Comparison of ENCODE assay signal across 11 mouse cellular contexts in genomic region chr14:77679877-77680276, GRCm38 (mm10).
A peak's percentile ranks its signal among the peaks of the same experiment; 100 is the strongest.
DNase-seq lines count a peak whose midpoint lies in the region; ATAC-seq and TF ChIP-seq lines count a peak whose summit lies in the region.
"Had no signal": no experiment of that assay in that cellular context is flagged by ENCODE, and none has a peak within 500 bp of the region (broad histone marks: within the 10 kb centered on the region; RNA-seq: fewer than 3 reads in every experiment).

No protein-coding gene starts in this region.

- H3K27me3 ChIP-seq in forebrain, embryonic 16.5 days (replicated peaks; ENCODE audit: control insufficient read depth, insufficient read depth, low read length) = no peaks in the 10 kb centered on the region
- H3K27me3 ChIP-seq in forebrain, embryonic 15.5 days = no peaks in the 10 kb centered on the region
- no peaks in the 10 kb centered on the region for H3K27me3 ChIP-seq in kidney, adult 2 months (replicated peaks; ENCODE audit: control insufficient read depth, insufficient read depth, low read length)
- H3K27me3 ChIP-seq in kidney, embryonic 15.5 days = no peaks in the 10 kb centered on the region
- H3K27me3 ChIP-seq: liver, embryonic 13.5 days had no signal

- no peak overlapping the region for H3K4me3 ChIP-seq in forebrain, embryonic 16.5 days (replicated peaks; ENCODE audit: low read length)
- H3K4me3 ChIP-seq in forebrain, embryonic 15.5 days = no peak overlapping the region
- H3K4me3 ChIP-seq in kidney, adult 2 months (ENCODE audit: insufficient read depth, low read depth, low read length) = no peak overlapping the region
- no peak overlapping the region for H3K4me3 ChIP-seq in kidney, embryonic 15.5 days (replicated peaks)
- H3K4me3 ChIP-seq: liver, embryonic 13.5 days; myocyte had no signal

- TF ChIP-seq CTCF in kidney, adult 2 months (conservative IDR thresholded peaks at IDR 0.05; ENCODE audit: insufficient read depth, insufficient read length, low read depth, low read length) = no peak

- no peak overlapping the region for H3K27ac ChIP-seq in forebrain, embryonic 16.5 days (ENCODE audit: low read length)
- H3K27ac ChIP-seq in forebrain, embryonic 15.5 days (replicated peaks) = no peak overlapping the region
- no peak overlapping the region for H3K27ac ChIP-seq in kidney, adult 2 months (ENCODE audit: insufficient read depth, low read depth, low read length)
- no peak overlapping the region for H3K27ac ChIP-seq in kidney, embryonic 15.5 days
- H3K27ac ChIP-seq: liver, embryonic 13.5 days; macrophage had no signal

- 0 out of 2 replicates have a peak, but pooled peaks have one; percentile 34 for ATAC-seq in forebrain, embryonic 16.5 days
- ATAC-seq in forebrain, embryonic 15.5 days (replicated peaks) = no peak
- ATAC-seq in kidney, embryonic 15.5 days (replicated peaks; ENCODE audit: low FRiP score) = no peak

- no peak overlapping the region for H3K4me2 ChIP-seq in forebrain, embryonic 16.5 days (ENCODE audit: low read length)
- H3K4me2 ChIP-seq in forebrain, embryonic 15.5 days (replicated peaks) = no peak overlapping the region
- H3K4me2 ChIP-seq in kidney, embryonic 15.5 days = no peak overlapping the region
- H3K4me2 ChIP-seq: liver, embryonic 13.5 days had no signal

- peak; percentile 4 for DNase-seq in kidney, adult 2 months
- peak; percentile 14 for DNase-seq in R1 (ENCODE audit: low read depth, low spot score)
- DNase-seq in kidney, postnatal 14 days = peak; percentile 8
- no peak for DNase-seq in urinary bladder, postnatal 10 days (ENCODE audit: low spot score)
- no peak for DNase-seq in layer of hippocampus, postnatal 14 days (ENCODE audit: low spot score in 2 of 2)
- DNase-seq: liver, embryonic 13.5 days had no signal

- WGBS in forebrain, embryonic 16.5 days = 69% methylated on average over 9 of the region's 9 CpGs
- 72% methylated on average over 9 of the region's 9 CpGs for WGBS in forebrain, embryonic 15.5 days
- WGBS in kidney, adult 2 months = 68% methylated on average over 9 of the region's 9 CpGs
- 67% methylated on average over 9 of the region's 9 CpGs for WGBS in kidney, embryonic 15.5 days

- H3K4me1 ChIP-seq in forebrain, embryonic 16.5 days (replicated peaks; ENCODE audit: control insufficient read depth, insufficient read depth, low read length) = peaks cover 17% of the 10 kb centered on the region
- H3K4me1 ChIP-seq in forebrain, embryonic 15.5 days = peaks cover 16% of the 10 kb centered on the region
- no peaks in the 10 kb centered on the region for H3K4me1 ChIP-seq in kidney, adult 2 months (ENCODE audit: control insufficient read depth, insufficient read depth, low read length)
- H3K4me1 ChIP-seq in kidney, embryonic 15.5 days = 0 out of 2 replicates have a peak, but pooled peaks cover 2% of the 10 kb centered on the region
- H3K4me1 ChIP-seq: liver, embryonic 13.5 days had no signal

- TF ChIP-seq POLR2A in kidney, adult 2 months (IDR thresholded peaks at IDR 0.05; ENCODE audit: low read depth, low read length) = no peak

- no peak overlapping the region for H3K9ac ChIP-seq in forebrain, embryonic 16.5 days (replicated peaks; ENCODE audit: low read depth, low read length)
- H3K9ac ChIP-seq in forebrain, embryonic 15.5 days (replicated peaks) = no peak overlapping the region
- no peak overlapping the region for H3K9ac ChIP-seq in kidney, embryonic 15.5 days
- H3K9ac ChIP-seq: liver, embryonic 13.5 days had no signal

- no peaks in the 10 kb centered on the region for H3K9me3 ChIP-seq in forebrain, embryonic 16.5 days (ENCODE audit: control insufficient read depth, low read length)
- H3K9me3 ChIP-seq in forebrain, embryonic 15.5 days = no peaks in the 10 kb centered on the region
- no peaks in the 10 kb centered on the region for H3K9me3 ChIP-seq in kidney, embryonic 15.5 days (replicated peaks)
- H3K9me3 ChIP-seq: liver, embryonic 13.5 days had no signal

- no peaks in the 10 kb centered on the region for H3K36me3 ChIP-seq in forebrain, embryonic 16.5 days (ENCODE audit: control insufficient read depth, insufficient read depth)
- H3K36me3 ChIP-seq in forebrain, embryonic 15.5 days = no peaks in the 10 kb centered on the region
- H3K36me3 ChIP-seq in kidney, adult 2 months (ENCODE audit: control insufficient read depth, insufficient read depth, low read length) = no peaks in the 10 kb centered on the region
- no peaks in the 10 kb centered on the region for H3K36me3 ChIP-seq in kidney, embryonic 15.5 days
- H3K36me3 ChIP-seq: liver, embryonic 13.5 days had no signal

Comparison
In these comparisons a context has a peak if more than half of its experiments do, and no peak if none do; other contexts are left out.
1. DNase-seq: peak in kidney, adult 2 months (single experiment), R1 (single experiment) and kidney, postnatal 14 days (single experiment); none in urinary bladder, postnatal 10 days (single experiment) and layer of hippocampus, postnatal 14 days (0 of 2).